Mouse (Mus musculus) brain, embryonic 14.5 days (tissue): ENCODE results near the gene Adora1.

ENCODE experiments used
- CTCF ChIP-seq: fragments of 200-500 bp; IDR thresholded peaks from 2 replicates; pipeline ENCODE4 v1.5.1; 2012; ENCODE audit warnings: inconsistent platforms, mild to moderate bottlenecking, moderate library complexity, borderline replicate concordance; ENCODE audit not compliant: insufficient read depth, insufficient read length; ENCODE audit errors: extremely low read depth
- POLR2A ChIP-seq: fragments of 200-500 bp; IDR thresholded peaks from 2 replicates; pipeline ENCODE4 v1.6.1; 2012; ENCODE audit warnings: mild to moderate bottlenecking, inconsistent platforms, borderline replicate concordance; ENCODE audit not compliant: poor library complexity, insufficient read depth, insufficient read length, severe bottlenecking; ENCODE audit errors: extremely low read depth

DNA sequence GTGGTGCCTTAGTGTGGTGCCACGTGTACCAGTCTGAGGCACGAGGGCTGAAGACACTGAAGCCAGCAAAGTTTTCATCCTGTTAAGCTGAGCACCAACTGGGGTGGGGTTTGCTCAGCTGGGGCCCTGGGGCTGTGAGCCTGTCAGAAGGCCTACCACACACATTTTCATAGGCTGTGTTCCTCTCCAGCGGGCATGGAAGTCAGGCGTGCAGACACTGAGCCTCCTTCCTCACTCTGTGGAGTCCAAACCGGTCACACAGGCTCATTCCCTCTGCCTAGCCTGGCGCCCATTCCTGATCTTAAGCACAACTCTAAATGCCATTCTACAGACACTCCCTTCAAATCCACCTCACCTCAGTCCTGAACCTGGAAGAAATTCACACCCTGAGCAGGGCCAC is 8.3 kb upstream of the Adora1 start:
- TF ChIP-seq POLR2A (no peak), CTCF (no peak)
